Comparison of ENCODE assay signal across 10 mouse cellular contexts in genomic region chr10:59511427-59511963, GRCm38 (mm10).
DNase-seq lines count a peak whose midpoint lies in the region; ATAC-seq and TF ChIP-seq lines count a peak whose summit lies in the region.
"Had no signal": no experiment of that assay in that cellular context is flagged by ENCODE, and none has a peak within 500 bp of the region (broad histone marks: within the 10 kb centered on the region; RNA-seq: fewer than 3 reads in every experiment).

No protein-coding gene starts in this region.

- 37% methylated on average over 14 of the region's 14 CpGs for WGBS in heart, embryonic 14.5 days
- WGBS in intestine, postnatal 0 days, result 49% methylated on average over 14 of the region's 14 CpGs

- no peak overlapping the region for H3K4me3 ChIP-seq in heart, embryonic 14.5 days (ENCODE audit: control insufficient read depth in 1 of 2, insufficient read depth in 1 of 2, low read depth in 1 of 2, low read length in 2 of 2)
- H3K4me3 ChIP-seq in megakaryocyte, embryonic 14.5 days (replicated peaks), result peak overlapping the region; percentile 82
- H3K4me3 ChIP-seq in intestine, postnatal 0 days (ENCODE audit: low read depth, low read length), result no peak overlapping the region
- H3K4me3 ChIP-seq: erythroblast, embryonic 14.5 days; left cerebral cortex, adult 2 months had no signal

- H3K27ac ChIP-seq in heart, embryonic 14.5 days (replicated peaks in 1 of 2; ENCODE audit: control insufficient read depth in 1 of 2, insufficient read depth in 1 of 2, low read depth in 2 of 2, low read length in 2 of 2), result peak overlapping the region; percentile 3 to 28; a peak in 2 of 4 replicates
- H3K27ac ChIP-seq in intestine, postnatal 0 days (ENCODE audit: low read depth, low read length), result no peak overlapping the region
- H3K27ac ChIP-seq: left cerebral cortex, adult 2 months had no signal

- H3K9me3 ChIP-seq in heart, embryonic 14.5 days (ENCODE audit: control insufficient read depth, low read length), result no peaks in the 10 kb centered on the region
- peaks cover 3% of the 10 kb centered on the region; the same call in 1 of the 2 replicates for H3K9me3 ChIP-seq in megakaryocyte, embryonic 14.5 days
- no peaks in the 10 kb centered on the region for H3K9me3 ChIP-seq in intestine, postnatal 0 days (ENCODE audit: control insufficient read depth)

- peak overlapping the region; percentile 29 for H3K4me2 ChIP-seq in heart, embryonic 14.5 days (ENCODE audit: low read length)
- no peak overlapping the region for H3K4me2 ChIP-seq in intestine, postnatal 0 days (replicated peaks; ENCODE audit: low read depth)

- ATAC-seq in heart, embryonic 14.5 days (ENCODE audit: insufficient number of reproducible peaks, insufficient read depth, low FRiP score, low read depth), result no peak
- no peak for ATAC-seq in megakaryocyte, adult 5-6 weeks (ENCODE audit: poor library complexity, severe bottlenecking)
- ATAC-seq in inflammation-experienced regulatory T-cells, adult 6 months, result peak; percentile 84
- ATAC-seq in intestine, postnatal 0 days, result no peak

- H3K27me3 ChIP-seq in heart, embryonic 14.5 days (ENCODE audit: control insufficient read depth, insufficient read depth, low read length), result no peaks in the 10 kb centered on the region
- H3K27me3 ChIP-seq in megakaryocyte, embryonic 14.5 days (replicated peaks), result no peaks in the 10 kb centered on the region
- no peaks in the 10 kb centered on the region for H3K27me3 ChIP-seq in intestine, postnatal 0 days (replicated peaks; ENCODE audit: control insufficient read depth, insufficient read depth, low read length)

- DNase-seq in heart, postnatal 14 days, result no peak
- no peak for DNase-seq in spleen, adult 12 weeks (ENCODE audit: low spot score)
- DNase-seq in frontal cortex, adult 2 months (ENCODE audit: extremely low spot score in 1 of 2, low spot score in 1 of 2), result no peak

- H3K9ac ChIP-seq in heart, embryonic 14.5 days (ENCODE audit: low read length), result no peak overlapping the region
- no peak overlapping the region for H3K9ac ChIP-seq in intestine, postnatal 0 days (ENCODE audit: low read depth, low read length)

- TF ChIP-seq CTCF in intestine, postnatal 0 days (IDR thresholded peaks at IDR 0.05; ENCODE audit: low read depth), result no peak

- intact Hi-C loops in heart, postnatal 14 days (cut with DNase I), result no loop called here

- H3K4me1 ChIP-seq in heart, embryonic 14.5 days (ENCODE audit: control insufficient read depth in 2 of 2, insufficient read depth in 2 of 2, low read length in 2 of 2), result peaks cover 18 to 31% of the 10 kb centered on the region in 2 experiments
- peaks cover 99% of the 10 kb centered on the region for H3K4me1 ChIP-seq in megakaryocyte, embryonic 14.5 days
- H3K4me1 ChIP-seq in intestine, postnatal 0 days (replicated peaks; ENCODE audit: control insufficient read depth, insufficient read depth, low read length), result no peaks in the 10 kb centered on the region

- no peaks in the 10 kb centered on the region for H3K36me3 ChIP-seq in heart, embryonic 14.5 days (ENCODE audit: control insufficient read depth, insufficient read depth, low read length)
- H3K36me3 ChIP-seq in megakaryocyte, embryonic 14.5 days (replicated peaks; ENCODE audit: low read length), result peaks cover 73% of the 10 kb centered on the region
- 0 out of 2 replicates have a peak, but pooled peaks cover 5% of the 10 kb centered on the region for H3K36me3 ChIP-seq in intestine, postnatal 0 days (ENCODE audit: control insufficient read depth, insufficient read depth)
